Mouse (Mus musculus): Measurements from ENCODE around the gene Etfbkmt.

GRCm38 (mm10) chr6:149187371-149187770 is 47.7 kb downstream of the Etfbkmt start:
- no peak for TF ChIP-seq CTCF (IDR thresholded peaks at IDR 0.05; ENCODE audit: control insufficient read depth, insufficient read depth, low read length)
- no peak for TF ChIP-seq POLR2A (IDR thresholded peaks at IDR 0.05; ENCODE audit: borderline replicate concordance, control insufficient read depth, low read depth, low read length)
